Mouse (Mus musculus) T-helper 1 cell (primary cell): ENCODE data around the gene Scp2.
"Not testable (repeated sequence)": the region's sequence is repeated elsewhere in the genome, so short reads cannot be mapped to it uniquely, and the experiment has no call there.

Source experiments
- in situ Hi-C: fragments of 300-600 bp; cut with MboI, MseI; formaldehyde crosslinking; loops from one replicate; pipeline ENCODE4 v1.15.1; 2025; ENCODE audit warnings: high pct_unique_total_duplicates

Scp2 gene

DNA sequence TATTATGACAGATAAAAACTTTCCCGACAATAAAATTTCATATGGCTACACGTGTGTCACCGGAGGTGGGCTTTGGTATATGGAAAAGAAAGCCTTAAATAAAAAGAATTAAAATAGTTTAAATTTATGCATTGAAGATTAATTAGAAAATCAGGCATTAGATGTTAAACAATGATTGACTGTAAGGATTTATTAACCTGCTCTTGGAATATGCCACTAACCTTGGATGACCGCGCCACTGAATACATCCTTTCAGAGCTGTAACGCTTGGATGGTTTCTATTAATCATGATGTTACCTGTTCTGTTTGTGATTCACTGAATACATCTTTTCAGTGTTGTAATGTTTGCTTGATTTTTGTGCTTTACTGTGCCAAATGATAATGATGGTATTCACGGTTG, 35.1 kb downstream of the Scp2 start:
- in situ Hi-C loops = no loop called here

DNA sequence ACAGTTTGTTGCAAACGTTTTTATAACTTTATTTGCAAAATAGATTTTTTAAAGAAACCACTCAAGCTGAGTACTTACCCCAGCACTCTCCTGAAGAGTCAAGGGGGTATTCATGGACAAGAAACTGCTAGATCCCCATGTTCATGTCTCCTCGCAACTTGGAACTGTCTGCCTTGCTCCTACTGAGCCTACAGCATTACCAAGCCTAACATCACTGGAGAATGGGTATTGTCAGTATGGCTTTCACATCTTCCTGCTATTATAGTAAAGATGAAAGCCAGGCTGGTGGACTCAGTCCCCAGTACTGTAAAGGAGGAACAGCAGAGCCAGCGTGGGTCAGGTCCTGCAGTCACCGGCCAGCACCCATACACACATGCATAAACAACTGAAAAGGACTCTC, 48.5 kb downstream of the Scp2 start, which contains the start of gene Podn:
Gene Podn, minus strand, starts transcription at position 101 of the 400 bp plus-strand sequence.
- in situ Hi-C loops = loop anchor here (5.0 kb wide), 1 partner anchor 99 kb away; no protein-coding TSS in a partner anchor

DNA sequence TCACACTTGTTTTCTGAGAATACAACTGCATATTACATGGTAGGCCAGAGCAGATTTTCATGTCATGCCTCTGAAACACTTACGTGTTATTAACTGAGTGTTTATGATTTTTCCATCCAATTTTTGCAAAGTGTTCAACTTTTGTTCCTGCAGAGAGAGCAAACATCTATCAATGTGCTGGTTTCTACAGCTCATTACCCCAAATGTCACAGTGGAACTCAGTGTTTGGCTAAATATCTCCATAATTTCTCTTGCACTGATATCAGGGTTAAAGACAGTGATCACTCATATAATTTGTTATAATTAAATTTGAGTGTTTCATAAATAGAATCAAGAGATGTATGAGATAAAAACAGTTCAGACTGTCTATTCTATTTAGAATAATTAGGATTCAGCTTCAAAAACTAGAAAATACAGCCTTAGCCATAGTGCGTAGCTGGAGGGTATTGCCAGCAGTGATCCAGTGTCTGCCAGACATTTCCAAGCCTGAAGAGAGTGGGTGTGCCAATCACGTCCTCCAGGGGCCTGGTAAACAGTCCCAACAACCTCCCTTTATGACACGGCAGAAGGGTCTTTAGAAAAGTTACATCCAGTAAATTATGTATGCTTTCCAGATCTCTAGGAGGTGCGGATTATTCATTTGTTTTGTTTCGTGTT, 51.9 kb downstream of the Scp2 start:
- in situ Hi-C loops = no loop called here

DNA sequence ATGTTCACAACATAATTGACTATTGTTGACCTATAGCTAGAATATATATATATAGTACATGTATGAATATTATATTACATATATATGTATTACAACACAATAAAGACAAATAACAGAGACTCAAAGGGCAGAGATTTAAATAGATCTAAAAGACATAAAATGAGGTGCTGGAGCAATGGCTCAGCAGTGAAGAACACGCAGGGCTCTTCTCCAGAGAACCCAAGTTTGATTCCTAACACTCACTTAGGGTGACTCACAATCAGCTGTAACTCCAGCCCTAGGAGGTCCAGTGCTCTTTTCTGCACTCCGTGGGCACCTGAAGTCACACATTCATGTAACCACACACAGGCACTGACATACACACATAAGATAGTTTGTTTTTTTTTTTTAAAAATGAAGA, 60.8 kb downstream of the Scp2 start:
- in situ Hi-C loops = no loop called here

DNA sequence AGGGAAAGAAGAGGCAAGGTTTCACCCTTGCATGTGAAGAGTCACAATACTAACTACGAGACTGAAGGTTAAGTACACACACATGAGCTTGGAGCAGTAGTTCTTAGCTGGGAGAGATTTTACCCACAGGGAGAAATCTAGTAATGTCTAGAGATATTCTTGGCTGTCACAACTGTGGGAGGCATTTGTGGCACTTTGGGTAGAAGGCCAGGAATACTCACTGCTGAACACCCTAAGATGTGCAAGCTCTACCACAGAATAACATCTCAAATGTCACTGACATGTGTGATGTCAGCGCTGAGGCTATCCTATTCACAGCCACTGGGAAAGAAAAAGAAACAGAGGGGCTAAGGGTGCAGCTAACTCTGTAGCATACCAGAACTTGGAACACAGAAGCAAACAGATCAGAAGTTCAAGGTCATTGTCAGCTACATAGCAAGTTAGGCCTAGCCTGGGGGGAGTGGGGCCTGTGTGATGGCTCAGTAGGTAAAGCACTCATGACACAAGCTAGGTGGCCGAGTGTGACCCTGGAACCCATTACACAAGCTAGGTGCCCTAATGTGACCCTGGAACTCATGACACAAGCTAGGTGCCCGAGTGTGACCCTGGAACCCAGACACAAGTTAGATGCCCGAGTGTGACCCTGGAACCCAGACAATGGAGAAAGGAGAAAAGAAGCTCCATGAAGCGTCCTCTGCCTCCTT, 61.6 kb downstream of the Scp2 start:
- in situ Hi-C loops = no loop called here

DNA sequence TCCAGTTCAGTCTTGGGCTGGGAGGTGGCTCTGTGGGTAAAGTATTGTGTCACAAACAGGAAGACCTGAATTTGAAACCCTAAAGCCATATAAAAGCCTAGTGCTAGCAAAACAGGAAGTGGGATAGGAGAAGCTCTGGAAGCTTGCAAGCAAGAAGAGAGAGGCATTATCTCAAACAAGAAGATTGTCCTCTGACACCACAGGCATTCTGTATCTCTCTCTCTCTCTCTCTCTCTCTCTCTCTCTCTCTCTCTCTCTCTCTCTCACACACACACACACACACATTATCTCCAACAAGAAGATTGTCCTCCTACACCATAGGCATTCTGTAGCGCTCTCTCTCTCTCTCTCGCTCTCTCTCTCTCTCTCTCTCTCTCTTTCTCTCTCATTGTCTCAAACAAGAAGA, 62.4 kb downstream of the Scp2 start:
- in situ Hi-C loops = no loop called here

DNA sequence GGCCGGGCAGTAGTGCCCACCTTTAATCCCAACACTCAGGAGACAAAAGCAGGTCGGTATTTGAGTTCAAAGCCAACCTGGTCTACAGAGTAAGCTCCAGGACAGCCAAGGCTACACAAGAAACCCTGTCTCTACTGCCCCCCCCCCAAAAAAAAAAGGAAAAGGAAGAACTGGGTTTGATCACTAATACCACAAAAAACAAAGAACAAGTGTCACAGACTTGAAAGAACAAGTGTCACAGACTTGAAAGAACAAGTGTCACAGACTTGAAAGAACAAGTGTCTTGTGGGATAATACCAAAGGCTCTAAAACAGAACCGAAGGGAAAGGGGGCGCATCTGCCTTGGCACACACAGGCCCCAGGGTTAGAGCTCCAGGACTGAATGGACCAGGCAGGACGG, 63.9 kb downstream of the Scp2 start:
- in situ Hi-C loops = no loop called here

DNA sequence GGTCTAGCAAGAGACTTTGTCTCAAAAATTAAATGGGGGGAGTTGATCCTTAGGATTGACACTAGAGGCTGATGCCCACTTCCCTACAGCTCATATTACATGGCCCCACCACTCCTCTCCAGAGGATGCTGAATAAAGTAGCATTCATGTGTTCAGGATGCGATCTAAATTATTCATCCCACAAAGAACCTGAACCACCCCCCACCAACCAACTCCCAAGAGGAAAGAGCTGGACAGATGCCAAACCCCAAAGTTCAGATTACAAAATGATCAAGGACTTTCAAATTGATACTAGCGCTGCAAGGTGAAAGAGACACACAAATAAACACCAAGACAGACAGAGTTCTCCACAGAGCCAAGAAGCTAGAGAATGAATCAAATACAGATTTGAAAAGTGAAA, 65.0 kb downstream of the Scp2 start:
- in situ Hi-C loops = no loop called here

DNA sequence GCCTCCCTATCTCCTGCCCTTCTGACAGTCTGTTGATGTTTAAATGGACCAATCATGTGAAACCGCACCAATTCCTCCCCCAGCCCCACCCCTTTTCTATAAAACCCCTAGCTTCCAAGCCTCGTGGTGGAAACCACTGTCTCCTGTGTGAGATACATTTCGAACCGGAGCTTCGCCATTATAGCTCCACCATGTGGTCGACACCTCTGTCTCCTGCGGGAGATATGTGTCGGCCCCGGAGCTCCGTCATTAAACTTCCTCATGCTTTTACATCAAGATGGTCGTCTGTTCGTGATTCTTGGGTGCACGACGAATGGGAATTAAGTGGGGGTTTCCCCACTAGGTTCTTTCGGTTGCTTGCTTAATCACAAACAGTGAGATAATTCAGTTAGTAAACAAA, 65.6 kb downstream of the Scp2 start:
- in situ Hi-C loops = not testable (repeated sequence)

DNA sequence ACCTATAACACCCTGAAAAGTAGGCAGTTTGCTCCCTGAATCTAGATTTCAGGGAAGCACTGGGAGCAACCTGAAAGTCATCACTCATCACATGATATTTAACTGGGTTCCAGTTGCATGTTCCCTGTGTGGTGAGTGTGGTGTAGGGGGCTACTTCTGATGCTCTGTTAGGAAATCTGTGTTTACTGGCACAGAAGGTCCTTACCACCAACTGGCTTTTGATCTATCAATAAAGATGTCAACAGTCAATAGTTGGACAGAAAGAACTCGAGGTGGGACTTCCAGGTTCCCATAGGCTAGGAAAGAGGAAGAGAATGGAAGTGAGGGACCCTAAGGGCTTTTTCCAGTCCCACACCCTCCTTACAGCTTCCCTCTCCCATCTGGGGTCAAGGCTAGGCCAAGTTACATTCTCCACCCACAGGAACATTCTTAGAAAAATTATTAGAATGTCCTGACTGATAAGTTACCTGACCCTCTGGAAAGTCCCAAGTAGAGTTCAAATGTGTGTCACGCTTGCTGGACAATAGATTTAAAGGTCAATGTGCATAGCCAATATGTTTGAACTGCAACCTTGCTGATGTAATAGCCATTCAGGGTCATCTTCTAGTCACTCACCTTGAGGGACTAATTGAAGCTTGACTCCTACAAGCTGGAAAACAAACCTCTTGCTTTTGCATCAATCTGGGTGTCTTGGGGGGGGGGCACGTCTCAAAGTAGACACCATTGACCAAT, 67.4 kb downstream of the Scp2 start:
- in situ Hi-C loops = no loop called here

DNA sequence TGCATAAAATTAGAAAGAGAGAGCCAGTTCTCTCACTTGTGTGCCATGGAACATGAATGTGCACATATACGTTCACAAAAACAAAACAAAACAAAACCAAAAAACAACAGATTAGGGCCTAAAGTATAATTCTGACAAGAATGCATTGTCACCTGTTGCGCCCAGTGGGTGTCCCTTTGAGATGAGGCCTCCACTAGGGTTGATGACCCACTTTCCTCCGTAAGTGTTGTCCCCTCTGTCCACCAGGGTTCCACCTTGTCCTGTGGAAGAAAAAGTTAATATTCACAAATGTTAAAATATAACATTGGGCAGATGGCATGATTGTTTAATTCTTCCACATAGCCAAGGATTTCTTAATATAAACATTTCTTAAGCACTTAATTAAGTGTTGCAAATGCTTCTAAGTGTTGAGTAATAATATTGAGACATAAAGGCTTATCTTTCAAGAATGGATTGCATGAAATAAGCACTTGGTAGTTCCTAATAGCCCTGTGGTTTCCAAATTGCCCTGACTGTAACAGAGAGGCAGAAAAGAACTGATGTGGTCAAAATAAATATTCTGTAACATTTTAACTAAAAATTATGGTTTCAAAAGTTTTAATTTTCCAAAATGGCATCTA, 70.5 kb downstream of the Scp2 start:
- in situ Hi-C loops = no loop called here

DNA sequence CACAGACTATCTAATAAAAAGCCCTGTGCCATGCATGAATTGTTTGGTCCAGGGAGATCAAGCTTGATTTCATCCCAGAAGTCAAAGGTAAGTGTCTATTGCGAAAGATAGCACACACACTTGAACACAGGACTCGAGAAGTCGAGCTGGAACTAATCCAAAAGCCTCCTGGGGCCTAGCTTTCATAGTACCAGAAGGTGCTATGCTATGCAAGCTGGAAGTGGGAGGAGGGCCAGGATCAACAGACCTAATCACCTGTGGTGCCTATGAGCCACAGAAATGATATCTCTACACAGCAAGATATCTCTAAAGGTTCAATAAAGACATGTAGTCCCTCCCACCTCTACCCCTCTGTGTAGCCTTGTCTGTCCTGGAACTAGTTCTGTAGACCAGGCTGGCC, 72.7 kb downstream of the Scp2 start:
- in situ Hi-C loops = no loop called here

DNA sequence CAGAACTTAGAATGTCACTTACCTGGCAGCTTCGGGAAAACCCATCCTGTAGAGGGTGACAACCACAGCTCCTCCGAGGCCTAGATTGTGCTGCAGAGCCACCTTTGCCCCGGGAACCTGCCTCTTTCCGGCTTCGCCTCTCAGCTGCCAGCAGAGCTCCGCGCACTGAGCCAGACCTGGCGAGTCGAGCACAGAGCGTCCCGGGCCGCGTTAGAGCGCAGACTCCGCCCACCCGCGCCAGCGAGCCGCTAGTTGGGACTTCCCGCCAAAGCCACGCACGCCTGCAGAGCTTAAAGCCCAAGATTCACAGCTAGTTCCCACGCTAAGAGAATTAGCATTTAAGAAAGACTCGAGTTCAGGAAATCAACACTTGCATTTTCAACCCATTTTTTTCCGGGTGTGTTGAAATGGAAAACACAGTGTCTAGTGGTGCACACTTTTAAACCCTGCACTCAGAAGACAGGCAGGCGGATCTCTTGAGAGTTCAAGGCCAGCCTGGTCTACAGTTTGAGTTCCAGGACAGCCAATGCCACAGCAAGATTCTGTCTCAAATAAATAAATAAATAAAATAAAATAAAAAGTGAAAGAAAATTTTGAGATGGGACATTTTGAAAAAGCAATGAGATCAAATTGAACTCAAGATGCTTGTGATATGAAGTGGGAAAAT, 73.4 kb downstream of the Scp2 start:
- in situ Hi-C loops = no loop called here

DNA sequence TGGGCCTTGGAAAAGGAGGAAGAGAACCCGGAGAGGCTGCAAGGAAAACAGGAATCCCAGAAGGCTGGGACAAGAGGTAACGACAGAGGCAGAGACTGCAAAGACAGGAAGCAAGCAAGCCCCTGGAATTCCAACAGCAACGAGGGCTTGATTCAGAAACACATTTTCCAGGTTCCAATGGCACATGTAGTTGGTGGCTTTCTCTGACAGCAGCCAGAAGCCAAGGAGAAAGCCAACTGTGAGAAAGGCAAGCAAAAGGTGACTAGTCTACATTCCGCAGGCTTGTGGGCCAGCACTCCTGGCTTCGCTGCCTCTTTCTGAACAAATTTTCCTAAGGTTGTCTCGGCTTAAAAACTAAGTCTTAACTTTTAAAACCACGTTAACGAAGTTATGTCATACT, 74.1 kb downstream of the Scp2 start:
- in situ Hi-C loops = no loop called here

DNA sequence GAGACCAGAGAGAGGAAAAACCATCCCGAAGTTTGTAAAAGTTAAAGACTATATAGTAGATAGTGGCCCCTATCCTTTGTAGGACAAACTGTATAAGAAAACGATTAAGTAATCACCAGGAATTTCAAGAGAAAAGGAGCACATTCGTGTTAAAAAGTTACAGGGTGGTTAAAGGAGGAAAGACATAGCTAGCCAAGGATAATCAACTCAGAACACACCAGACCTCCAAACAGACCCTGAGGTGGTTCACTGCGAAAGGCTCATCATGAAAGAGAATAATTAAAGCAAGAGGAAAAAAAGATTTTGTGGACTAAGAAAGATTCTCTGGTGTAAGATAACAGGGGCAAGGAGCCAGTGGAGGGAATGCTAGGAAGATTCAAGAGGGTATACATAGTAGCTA, 74.5 kb downstream of the Scp2 start:
- in situ Hi-C loops = no loop called here

DNA sequence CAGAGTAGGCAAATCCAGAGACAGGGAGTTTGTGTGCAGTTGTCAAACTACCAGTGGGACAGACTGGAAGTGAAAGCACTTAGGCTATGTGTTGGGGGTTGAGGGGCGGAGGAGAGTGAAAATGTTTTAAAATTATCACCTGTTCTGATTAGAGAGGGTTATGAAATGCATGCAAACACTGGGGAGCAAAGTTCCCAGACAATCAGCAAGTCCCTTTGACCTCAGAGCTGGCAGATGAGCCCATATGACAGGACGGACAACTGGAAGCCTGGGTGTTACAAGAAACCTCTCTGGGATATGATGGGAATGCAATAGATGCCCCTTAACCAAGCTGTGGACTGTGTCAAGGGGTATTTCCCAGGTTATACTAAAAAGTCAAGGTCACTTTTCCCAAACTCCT, 76.7 kb downstream of the Scp2 start:
- in situ Hi-C loops = no loop called here

DNA sequence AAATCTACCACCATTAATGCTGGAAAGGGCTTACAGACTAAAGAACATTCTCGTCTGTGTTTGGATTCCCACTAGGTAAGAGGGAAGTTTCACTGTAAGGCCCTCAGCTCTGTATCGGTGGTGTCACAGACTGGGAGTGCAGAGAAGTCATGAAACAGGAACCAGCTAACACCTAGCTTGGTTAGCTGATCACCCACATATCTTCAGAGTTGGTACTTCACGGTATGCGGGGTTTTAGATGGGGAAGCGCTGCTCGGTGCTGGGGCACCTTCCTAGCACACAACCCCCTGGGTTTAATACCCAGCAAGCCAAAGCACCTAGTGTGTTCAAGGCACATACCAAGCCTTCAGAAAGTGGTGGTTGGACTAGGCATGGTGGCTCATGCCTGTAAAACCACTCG, 77.5 kb downstream of the Scp2 start:
- in situ Hi-C loops = no loop called here

DNA sequence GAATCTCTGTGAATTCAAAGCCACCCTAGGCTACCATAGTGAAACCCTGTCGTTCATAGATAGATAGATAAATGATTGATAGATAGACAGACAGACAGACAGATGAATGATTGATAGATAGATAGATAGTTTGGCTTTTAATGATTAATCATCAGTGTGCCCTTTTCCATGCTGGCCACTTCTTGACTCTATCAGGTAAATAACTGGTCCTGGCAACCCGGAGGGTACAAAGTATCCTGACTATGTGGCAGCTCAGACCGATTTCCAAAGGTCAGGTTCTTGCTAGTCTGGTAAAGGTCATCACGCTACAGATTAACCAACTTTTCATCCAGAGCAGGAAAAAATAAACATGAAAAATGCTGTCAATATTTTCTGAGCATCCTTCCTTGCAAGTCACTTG, 78.2 kb downstream of the Scp2 start:
- in situ Hi-C loops = no loop called here

DNA sequence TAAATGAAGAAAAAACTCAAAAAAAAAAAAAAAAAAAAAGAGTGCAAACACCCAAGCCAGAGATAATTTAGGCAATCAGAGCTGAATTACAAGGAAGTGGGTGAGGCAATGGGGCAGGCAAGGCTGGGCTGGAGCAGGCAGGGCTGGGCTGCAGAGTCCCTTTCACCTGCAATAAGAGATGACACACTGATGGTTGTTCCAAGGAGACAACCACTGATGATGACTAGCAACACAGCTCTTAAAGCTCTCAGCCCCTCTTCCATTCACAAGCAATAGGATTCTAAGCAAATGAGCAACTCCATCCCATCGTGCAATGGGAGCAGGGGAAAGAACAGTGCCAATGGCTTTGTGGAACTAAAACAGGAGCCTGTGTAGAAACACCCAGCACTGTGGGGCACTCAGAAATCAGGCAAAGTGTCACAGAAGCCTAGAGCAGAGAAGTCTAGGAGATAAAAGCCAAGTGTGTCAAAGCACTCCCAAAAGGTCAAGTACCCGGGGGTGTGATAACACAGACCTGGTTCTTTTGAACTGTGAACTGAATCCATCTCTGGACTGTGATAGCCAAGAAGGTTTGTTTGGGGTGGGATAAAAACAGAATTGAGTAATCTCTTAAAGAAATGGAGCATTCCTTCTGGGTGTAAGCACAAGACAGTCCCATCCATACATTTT, 79.5 kb downstream of the Scp2 start:
- in situ Hi-C loops = no loop called here

DNA sequence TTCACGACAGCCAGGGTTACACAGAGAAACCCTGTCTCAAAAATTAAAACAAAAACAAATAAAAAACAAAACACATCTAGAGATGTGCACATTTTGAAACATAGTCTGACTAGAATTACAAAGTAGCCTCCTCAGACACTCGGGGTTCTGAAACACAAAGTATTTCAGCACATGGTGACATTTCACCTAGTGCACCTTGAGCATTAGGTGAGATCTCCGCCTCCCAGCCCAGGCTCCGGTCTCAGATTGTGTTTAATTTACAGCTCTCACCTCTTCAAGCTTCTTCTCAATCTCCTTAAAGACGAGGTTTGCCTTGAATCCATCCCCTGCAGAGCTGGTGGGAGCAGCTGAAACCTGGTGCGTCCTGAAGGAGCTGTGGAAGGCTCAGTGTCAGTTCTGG, 81.2 kb downstream of the Scp2 start:
- in situ Hi-C loops = no loop called here

DNA sequence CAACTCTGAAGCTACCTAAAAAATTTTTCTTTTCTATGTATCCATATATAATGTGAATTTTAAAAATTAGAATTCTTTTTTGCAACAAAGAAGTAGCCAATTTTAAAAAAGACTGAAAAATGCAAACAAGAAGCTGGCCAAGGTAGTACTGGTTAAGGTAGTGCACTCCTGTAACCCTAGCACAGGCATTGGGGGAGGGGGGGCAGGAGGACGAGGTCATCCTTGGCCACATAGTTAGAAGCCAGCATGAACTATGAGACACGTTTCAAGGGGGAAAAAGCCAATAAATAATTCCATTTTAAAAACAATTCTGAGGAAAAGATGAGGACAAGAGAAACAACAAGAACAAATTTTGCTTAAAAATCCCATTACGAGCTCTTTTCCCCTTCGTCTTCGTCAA, 82.3 kb downstream of the Scp2 start:
- in situ Hi-C loops = no loop called here
